Mouse (Mus musculus) layer of hippocampus, adult 9-10 months (tissue): Measurements from ENCODE around the gene Defb7.

Experiments used
- DNase-seq: peaks from one replicate; pipeline ENCODE4 v3.0.0; 2022; ENCODE audit warnings: low spot score

Defb7 gene

GRCm38 (mm10) chr8:19494797-19495196 is at the start of gene Defb7:
Gene Defb7, plus strand, starts transcription at chr8:19495097.
- no peak for DNase-seq

- no peak for DNase-seq
Measured at GRCm38 (mm10) chr8:19446378-19446777, 48.5 kb upstream of the Defb7 start.

GRCm38 (mm10) chr8:19461355-19461754 is 33.5 kb upstream of the Defb7 start:
- DNase-seq: no peak

GRCm38 (mm10) chr8:19469026-19469425 is 25.9 kb upstream of the Defb7 start:
- no peak for DNase-seq

GRCm38 (mm10) chr8:19500524-19500923 is 5.6 kb downstream of the Defb7 start:
- DNase-seq: no peak

GRCm38 (mm10) chr8:19535195-19535829 is 40.4 kb downstream of the Defb7 start:
- DNase-seq: no peak

- no peak for DNase-seq
Measured at GRCm38 (mm10) chr8:19540376-19540775, 45.5 kb downstream of the Defb7 start.
